Mouse (Mus musculus): ENCODE measurements around the gene Ebf1. TPM values are rescaled to one million over a fixed set of nuclear protein-coding genes. Genes with fewer than 3 reads are reported as not detected.

The Ebf1 gene
- polyA plus RNA-seq, 1 experiment, result 1.1 TPM

DNA sequence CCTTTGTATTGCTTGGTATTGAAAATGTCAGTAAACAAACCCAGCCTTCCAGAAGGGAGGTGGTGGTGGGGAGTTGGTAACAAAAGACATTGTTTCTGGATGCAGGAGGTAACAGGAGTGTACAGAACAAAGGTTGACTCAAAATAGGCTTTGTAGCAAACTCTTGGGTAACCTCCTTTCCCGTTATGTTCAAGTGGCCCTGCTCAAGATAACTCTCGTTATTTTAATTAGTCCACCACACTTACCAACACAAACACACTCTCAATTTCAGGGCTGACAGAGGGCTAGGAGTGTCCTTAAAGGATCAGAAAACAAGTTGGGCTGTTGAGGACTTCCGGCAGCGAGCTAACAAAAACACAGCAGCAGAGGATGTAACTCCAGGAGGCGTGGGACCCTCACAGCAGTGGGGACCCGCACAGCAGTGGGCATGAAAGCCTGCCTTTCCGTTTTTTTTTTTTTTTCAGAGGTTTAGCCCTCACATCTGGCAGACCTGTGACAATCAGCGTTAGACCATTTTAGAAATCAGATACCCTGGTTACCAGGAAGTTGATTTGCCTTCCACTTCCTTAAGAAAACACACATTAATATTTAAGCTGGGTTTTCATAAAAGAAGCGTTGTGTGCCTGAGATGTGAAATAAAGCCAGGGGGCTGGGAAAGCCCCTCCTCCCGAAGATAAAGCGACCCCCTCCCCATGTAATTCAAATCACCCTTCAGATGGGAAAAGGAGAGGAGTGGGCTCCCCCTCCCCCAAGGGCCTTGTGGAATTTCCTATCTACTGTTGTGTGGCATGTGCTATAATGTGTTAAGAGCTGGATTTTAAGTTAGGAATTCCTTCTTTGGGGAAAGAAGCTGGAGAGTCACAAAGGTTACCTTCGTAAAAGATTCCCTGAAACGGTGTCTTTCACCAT lies 90.5 kb downstream of the Ebf1 start:
- Histone ChIP-seq H3K27ac (ENCODE audit: control insufficient read depth, insufficient read depth, low read depth, low read length) (no peak overlapping the region), H3K27me3 (ENCODE audit: control insufficient read depth, insufficient read depth, low read length) (no peaks in the 10 kb centered on the region), H3K36me3 (ENCODE audit: control insufficient read depth, insufficient read depth, low read length) (no peaks in the 10 kb centered on the region), H3K4me3 (ENCODE audit: control insufficient read depth, low read depth, low read length) (no peak overlapping the region), H3K4me1 (ENCODE audit: control insufficient read depth, insufficient read depth, low read length) (no peaks in the 10 kb centered on the region)
- TF ChIP-seq CTCF (IDR thresholded peaks at IDR 0.05; ENCODE audit: control insufficient read depth, insufficient read depth, insufficient replicate concordance, low read depth, low read length) (no peak), POLR2A (IDR thresholded peaks at IDR 0.05; ENCODE audit: control insufficient read depth, low read depth, low read length) (no peak)

DNA sequence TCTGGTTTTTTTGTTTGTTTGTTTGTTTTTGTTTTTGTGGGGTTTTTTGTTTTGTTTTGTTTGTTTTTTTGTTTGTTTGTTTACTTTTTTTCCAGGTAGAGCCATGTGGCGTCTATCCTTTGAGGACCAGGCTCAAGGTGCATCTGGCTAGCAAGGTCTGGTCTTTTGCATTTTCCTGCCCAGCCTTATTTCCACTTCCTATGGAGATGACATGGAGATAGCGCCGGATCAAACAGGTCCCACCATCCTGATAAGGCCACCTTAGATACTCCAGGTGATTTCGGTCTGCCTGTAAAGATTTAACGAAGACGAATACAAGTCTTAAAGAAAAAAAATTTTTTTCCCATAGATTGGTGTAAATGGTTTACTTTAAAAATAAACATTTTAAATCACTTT lies 91.2 kb downstream of the Ebf1 start:
- no peak for TF ChIP-seq POLR2A (IDR thresholded peaks at IDR 0.05; ENCODE audit: control insufficient read depth, low read depth, low read length)
- no peak for TF ChIP-seq CTCF (IDR thresholded peaks at IDR 0.05; ENCODE audit: control insufficient read depth, insufficient read depth, insufficient replicate concordance, low read depth, low read length)
- no peaks in the 10 kb centered on the region for H3K4me1 ChIP-seq (ENCODE audit: control insufficient read depth, insufficient read depth, low read length)
- no peak overlapping the region for H3K4me3 ChIP-seq (ENCODE audit: control insufficient read depth, low read depth, low read length)
- H3K36me3 ChIP-seq (ENCODE audit: control insufficient read depth, insufficient read depth, low read length), result no peaks in the 10 kb centered on the region
- no peak overlapping the region for H3K27ac ChIP-seq (ENCODE audit: control insufficient read depth, insufficient read depth, low read depth, low read length)
- no peaks in the 10 kb centered on the region for H3K27me3 ChIP-seq (ENCODE audit: control insufficient read depth, insufficient read depth, low read length)

DNA sequence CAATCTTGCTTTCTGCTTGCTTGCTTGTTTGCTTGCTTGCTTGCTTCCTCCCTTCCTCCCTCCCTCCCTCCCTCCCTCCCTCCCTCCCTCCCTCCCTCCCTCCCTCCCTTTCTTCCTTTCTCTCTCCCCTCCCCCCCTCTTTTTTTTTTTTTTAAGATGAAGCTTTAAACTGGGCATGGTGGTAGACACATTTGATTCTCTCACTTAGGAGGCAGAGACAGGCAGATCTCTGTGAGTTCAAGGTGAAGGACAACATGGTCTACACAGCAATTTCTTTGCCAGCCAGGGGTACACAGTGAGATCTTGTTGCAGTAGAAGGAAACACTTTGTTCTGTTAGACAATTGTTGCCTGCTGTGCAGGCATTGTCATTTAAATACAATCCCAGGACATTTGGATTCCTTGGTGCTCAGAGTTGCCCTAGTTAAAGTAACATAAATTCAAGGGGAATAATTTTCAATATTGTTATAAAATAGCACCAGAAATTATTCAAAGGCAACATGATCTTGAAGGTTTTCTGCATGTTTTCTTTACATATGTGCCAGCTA lies 92.0 kb downstream of the Ebf1 start:
- Histone ChIP-seq H3K4me3 (ENCODE audit: control insufficient read depth, low read depth, low read length) (no peak overlapping the region), H3K27me3 (ENCODE audit: control insufficient read depth, insufficient read depth, low read length) (no peaks in the 10 kb centered on the region), H3K4me1 (ENCODE audit: control insufficient read depth, insufficient read depth, low read length) (no peaks in the 10 kb centered on the region), H3K27ac (ENCODE audit: control insufficient read depth, insufficient read depth, low read depth, low read length) (no peak overlapping the region), H3K36me3 (ENCODE audit: control insufficient read depth, insufficient read depth, low read length) (no peaks in the 10 kb centered on the region)
- TF ChIP-seq CTCF (IDR thresholded peaks at IDR 0.05; ENCODE audit: control insufficient read depth, insufficient read depth, insufficient replicate concordance, low read depth, low read length), result no peak

DNA sequence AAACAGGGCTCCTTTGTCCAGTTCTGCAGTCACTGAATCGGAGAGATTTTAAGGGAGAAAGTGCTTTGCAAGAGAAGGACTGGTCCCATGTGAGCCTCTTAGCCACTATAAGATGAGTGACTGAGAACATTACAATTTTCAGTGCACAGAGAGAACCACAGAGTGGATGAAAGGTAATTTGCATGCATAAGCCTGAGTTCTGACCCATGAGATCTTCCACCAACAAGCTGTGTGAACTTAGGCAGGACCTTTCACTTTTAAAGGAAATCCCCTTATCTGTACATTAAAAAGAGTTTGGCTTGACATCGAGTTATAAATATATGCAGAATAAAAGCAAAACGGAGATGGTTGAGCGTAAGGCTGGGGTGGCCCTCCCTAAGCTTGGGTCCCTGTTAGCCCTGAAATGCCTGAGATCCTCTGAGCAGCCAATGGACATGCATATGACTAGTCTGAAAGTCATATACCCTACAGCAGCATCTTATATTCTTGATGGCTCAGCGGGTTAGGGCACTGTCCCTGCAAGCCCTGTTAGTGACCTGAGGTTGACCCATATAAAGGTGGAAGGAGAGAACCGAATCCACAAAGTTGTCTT lies 92.8 kb downstream of the Ebf1 start:
- H3K27me3 ChIP-seq (ENCODE audit: control insufficient read depth, insufficient read depth, low read length), result no peaks in the 10 kb centered on the region
- no peaks in the 10 kb centered on the region for H3K4me1 ChIP-seq (ENCODE audit: control insufficient read depth, insufficient read depth, low read length)
- no peak overlapping the region for H3K4me3 ChIP-seq (ENCODE audit: control insufficient read depth, low read depth, low read length)
- TF ChIP-seq CTCF (IDR thresholded peaks at IDR 0.05; ENCODE audit: control insufficient read depth, insufficient read depth, insufficient replicate concordance, low read depth, low read length), result no peak
- TF ChIP-seq POLR2A (IDR thresholded peaks at IDR 0.05; ENCODE audit: control insufficient read depth, low read depth, low read length), result no peak
- no peak overlapping the region for H3K27ac ChIP-seq (ENCODE audit: control insufficient read depth, insufficient read depth, low read depth, low read length)
- no peaks in the 10 kb centered on the region for H3K36me3 ChIP-seq (ENCODE audit: control insufficient read depth, insufficient read depth, low read length)

DNA sequence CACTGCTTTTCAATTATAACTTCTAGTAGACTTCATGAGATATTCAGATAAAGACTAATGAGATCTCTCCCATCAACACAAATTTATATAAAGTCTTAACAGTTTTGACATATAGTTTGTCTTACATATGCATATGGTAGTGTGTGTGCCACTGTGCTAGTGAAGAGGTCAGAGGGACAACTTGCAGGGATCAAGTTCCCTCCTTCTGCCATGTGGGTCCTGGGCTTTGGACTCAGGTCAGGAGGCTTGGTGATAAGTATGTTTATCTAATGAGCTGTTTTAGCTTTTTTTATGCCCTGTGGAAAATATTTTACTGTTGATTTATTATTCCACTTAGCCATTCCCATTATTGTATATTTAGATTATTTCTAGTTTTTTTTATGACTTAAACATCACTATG lies 93.7 kb downstream of the Ebf1 start:
- Histone ChIP-seq H3K27ac (ENCODE audit: control insufficient read depth, insufficient read depth, low read depth, low read length) (no peak overlapping the region), H3K4me1 (ENCODE audit: control insufficient read depth, insufficient read depth, low read length) (no peaks in the 10 kb centered on the region), H3K4me3 (ENCODE audit: control insufficient read depth, low read depth, low read length) (no peak overlapping the region), H3K36me3 (ENCODE audit: control insufficient read depth, insufficient read depth, low read length) (no peaks in the 10 kb centered on the region), H3K27me3 (ENCODE audit: control insufficient read depth, insufficient read depth, low read length) (no peaks in the 10 kb centered on the region)
- TF ChIP-seq CTCF (IDR thresholded peaks at IDR 0.05; ENCODE audit: control insufficient read depth, insufficient read depth, insufficient replicate concordance, low read depth, low read length) (no peak), POLR2A (IDR thresholded peaks at IDR 0.05; ENCODE audit: control insufficient read depth, low read depth, low read length) (no peak)

DNA sequence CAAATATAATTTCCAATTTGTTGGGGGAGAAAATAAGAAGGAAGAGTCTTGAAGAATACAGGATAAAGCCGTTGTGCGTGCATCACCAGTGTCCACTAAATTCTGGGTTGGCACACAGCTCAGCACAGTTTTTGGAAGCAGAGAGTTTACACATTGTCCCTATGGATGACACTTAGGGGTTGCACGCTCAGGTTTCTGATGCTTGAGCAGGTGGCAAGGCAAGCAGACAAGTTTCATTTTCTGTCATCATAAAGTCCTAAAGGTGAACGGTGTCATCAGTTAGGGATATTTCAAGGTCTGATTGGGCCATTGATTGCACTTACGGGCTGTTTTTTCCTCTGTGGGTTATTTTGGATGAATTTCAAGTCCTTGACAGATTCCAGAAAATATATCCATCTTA lies 97.1 kb downstream of the Ebf1 start:
- TF ChIP-seq CTCF (IDR thresholded peaks at IDR 0.05; ENCODE audit: control insufficient read depth, insufficient read depth, insufficient replicate concordance, low read depth, low read length) (no peak), POLR2A (IDR thresholded peaks at IDR 0.05; ENCODE audit: control insufficient read depth, low read depth, low read length) (no peak)
- H3K27me3 ChIP-seq (ENCODE audit: control insufficient read depth, insufficient read depth, low read length), result no peaks in the 10 kb centered on the region
- H3K36me3 ChIP-seq (ENCODE audit: control insufficient read depth, insufficient read depth, low read length), result no peaks in the 10 kb centered on the region
- no peaks in the 10 kb centered on the region for H3K4me1 ChIP-seq (ENCODE audit: control insufficient read depth, insufficient read depth, low read length)
- H3K4me3 ChIP-seq (ENCODE audit: control insufficient read depth, low read depth, low read length), result no peak overlapping the region
- no peak overlapping the region for H3K27ac ChIP-seq (ENCODE audit: control insufficient read depth, insufficient read depth, low read depth, low read length)

DNA sequence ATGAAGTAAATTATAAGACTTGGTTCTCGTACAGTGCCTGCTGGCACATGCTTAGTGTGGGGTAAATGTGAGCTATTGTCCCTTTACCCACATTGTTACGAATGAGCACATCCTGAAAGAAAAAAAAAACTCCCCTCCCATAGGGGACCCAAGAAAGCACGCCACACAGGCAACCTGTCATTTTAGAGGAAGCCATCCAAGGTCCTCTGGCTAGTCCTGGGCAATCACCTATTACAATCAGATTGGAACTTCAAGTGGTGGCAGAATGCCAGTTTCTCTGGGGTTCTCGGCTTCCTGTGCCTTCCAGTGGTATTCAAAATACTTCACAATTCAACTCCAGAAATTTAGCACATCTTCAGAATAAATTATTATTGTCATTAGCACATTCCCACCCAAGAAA lies 98.7 kb downstream of the Ebf1 start:
- H3K4me1 ChIP-seq (ENCODE audit: control insufficient read depth, insufficient read depth, low read length), result no peaks in the 10 kb centered on the region
- no peak overlapping the region for H3K4me3 ChIP-seq (ENCODE audit: control insufficient read depth, low read depth, low read length)
- no peak overlapping the region for H3K27ac ChIP-seq (ENCODE audit: control insufficient read depth, insufficient read depth, low read depth, low read length)
- H3K27me3 ChIP-seq (ENCODE audit: control insufficient read depth, insufficient read depth, low read length), result no peaks in the 10 kb centered on the region
- TF ChIP-seq POLR2A (IDR thresholded peaks at IDR 0.05; ENCODE audit: control insufficient read depth, low read depth, low read length), result no peak
- TF ChIP-seq CTCF (IDR thresholded peaks at IDR 0.05; ENCODE audit: control insufficient read depth, insufficient read depth, insufficient replicate concordance, low read depth, low read length), result no peak
- H3K36me3 ChIP-seq (ENCODE audit: control insufficient read depth, insufficient read depth, low read length), result no peaks in the 10 kb centered on the region
